Mouse (Mus musculus): ENCODE results near the gene Zfp326. TPM values are rescaled to one million over a fixed set of nuclear protein-coding genes. Genes with fewer than 3 reads are reported as not detected.

The Zfp326 gene
- total RNA-seq, 4 experiments from 2014 or later: 27.6 to 44.9 (median 35.3) TPM

- DNase-seq (ENCODE audit: low spot score in 2 of 2): no peak
These were observed 65.6 kb downstream of the Zfp326 start for GRCm38 (mm10) chr5:105941951-105942350.

Other genes starting within 250 kb of the Zfp326 start
- 10 to 100 TPM; 45.1 to 57.8 (median 50.1) TPM for gene Lrrc8d, start 176.6 kb upstream of the Zfp326 start, total RNA-seq (2022)